Mouse (Mus musculus) ES-E14 (cell line): Measurements from ENCODE around the gene Plekhf1. TPM values are rescaled to one million over a fixed set of nuclear protein-coding genes. Genes with fewer than 3 reads are reported as not detected.

Source experiments
- DNase-seq: peaks from one replicate; pipeline ENCODE4 v3.0.0-alpha.2; 2013; ENCODE audit warnings: low read depth, low spot score
- H3K27ac ChIP-seq: 2 replicates; pipeline ENCODE4 v1.5.1; 2012; ENCODE audit warnings: low read depth, mild to moderate bottlenecking, low read length, moderate library complexity, mixed read lengths; ENCODE audit not compliant: poor library complexity, insufficient read depth, severe bottlenecking
- H3K36me3 ChIP-seq: 2 replicates; pipeline ENCODE4 v1.6.1; 2012; ENCODE audit warnings: mild to moderate bottlenecking, low read length, moderate library complexity, mixed read lengths; ENCODE audit not compliant: control insufficient read depth, poor library complexity, insufficient read depth, severe bottlenecking
- H3K4me1 ChIP-seq, 2 experiments: fragments of 150-350 bp in 1 of 2; sonication (generic) in 1 of 2; 2 replicates each; pipeline ENCODE4 v1.6.1; 2012; ENCODE audit warnings: low read length in 2 of 2, mild to moderate bottlenecking in 1 of 2, mixed read lengths in 1 of 2; ENCODE audit not compliant: control insufficient read depth in 2 of 2, insufficient read depth in 2 of 2, poor library complexity in 1 of 2
- H3K4me3 ChIP-seq, 2 experiments: fragments of 150-350 bp in 1 of 2; sonication (generic) in 1 of 2; 2 replicates each; pipeline ENCODE4 v1.5.1; 2012; ENCODE audit warnings: low read length in 2 of 2, low read depth in 1 of 2, mild to moderate bottlenecking in 1 of 2, mixed read lengths in 1 of 2; ENCODE audit not compliant: insufficient read depth in 1 of 2, poor library complexity in 1 of 2, severe bottlenecking in 1 of 2
- H3K9ac ChIP-seq: 2 replicates; pipeline ENCODE4 v1.6.1; 2012; ENCODE audit warnings: low read depth, mild to moderate bottlenecking, low read length, mixed read lengths; ENCODE audit not compliant: poor library complexity, insufficient read depth, severe bottlenecking
- H3K9me3 ChIP-seq: fragments of 150-350 bp; sonication (generic); 2 replicates; pipeline ENCODE4 v1.6.1; 2012; ENCODE audit warnings: low read depth, mild to moderate bottlenecking, low read length; ENCODE audit not compliant: control insufficient read depth, insufficient read depth
- CHD2 ChIP-seq: IDR thresholded peaks from 2 replicates; pipeline ENCODE4 v1.6.1; 2014; ENCODE audit warnings: mild to moderate bottlenecking, low read depth, low read length, inconsistent platforms
- HCFC1 ChIP-seq: IDR thresholded peaks from 2 replicates; pipeline ENCODE4 v1.6.1; 2012; ENCODE audit warnings: low read length, inconsistent platforms, borderline replicate concordance; ENCODE audit not compliant: insufficient read depth
- MAFK ChIP-seq: IDR thresholded peaks from 2 replicates; pipeline ENCODE4 v1.6.1; 2014; ENCODE audit warnings: mild to moderate bottlenecking, low read depth, low read length, inconsistent platforms; ENCODE audit not compliant: insufficient read depth
- ZC3H11A ChIP-seq: IDR thresholded peaks from 2 replicates; pipeline ENCODE4 v1.6.1; 2012; ENCODE audit warnings: low read depth, mild to moderate bottlenecking, inconsistent platforms, low read length, borderline replicate concordance
- ZNF384 ChIP-seq: IDR thresholded peaks from 2 replicates; pipeline ENCODE4 v1.6.1; 2012; ENCODE audit warnings: low read depth, low read length, inconsistent platforms
- in situ Hi-C, 2 experiments: fragments of 600-800 bp; cut with MboI; formaldehyde crosslinking; loops; one replicate each; pipeline ENCODE4 v1.15.1; 2025; ENCODE audit warnings: low sequenced_read_pairs in 2 of 2, inconsistent platforms in 1 of 2; ENCODE audit not compliant: unreplicated experiment in 2 of 2
- total RNA-seq: library from RNA; depleted of rRNA; stranded (reverse); fragments of 300-350 nt; gene quantifications from 2 replicates; pipeline ENCODE4 v1.2.3, GENCODE M21; 2012

Gene Plekhf1
- total RNA-seq, 1 experiment = 4.8 TPM

GRCm38 (mm10) chr7:38204314-38204713 is 23.5 kb downstream of the Plekhf1 start:
- in situ Hi-C loops = no loop called here
- DNase-seq = no peak
- no peak overlapping the region for H3K4me3 ChIP-seq
- TF ChIP-seq ZNF384 = 0 out of 2 replicates have a peak, but pooled peaks have one; percentile 19
- no peak for TF ChIP-seq CHD2
- no peaks in the 10 kb centered on the region for H3K9me3 ChIP-seq
- H3K4me1 ChIP-seq = peaks cover 3 to 8% of the 10 kb centered on the region in 2 experiments; a peak in 2 of 4 replicates
- H3K9ac ChIP-seq = no peak overlapping the region
- no peaks in the 10 kb centered on the region for H3K36me3 ChIP-seq
- H3K27ac ChIP-seq = no peak overlapping the region

GRCm38 (mm10) chr7:38201290-38201658 is 26.5 kb downstream of the Plekhf1 start:
- no peak overlapping the region for H3K4me3 ChIP-seq
- DNase-seq = no peak
- no peak overlapping the region for H3K9ac ChIP-seq
- in situ Hi-C loops = no loop called here
- H3K36me3 ChIP-seq = no peaks in the 10 kb centered on the region
- H3K27ac ChIP-seq = no peak overlapping the region
- TF ChIP-seq ZNF384 = no peak
- no peak for TF ChIP-seq MAFK
- no peak for TF ChIP-seq ZC3H11A
- TF ChIP-seq HCFC1 = no peak
- TF ChIP-seq CHD2 = no peak
- no peaks in the 10 kb centered on the region for H3K9me3 ChIP-seq
- H3K4me1 ChIP-seq = peaks cover 3 to 7% of the 10 kb centered on the region in 2 experiments; a peak in 2 of 4 replicates

GRCm38 (mm10) chr7:38200606-38201289 is 27.1 kb downstream of the Plekhf1 start:
- no peaks in the 10 kb centered on the region for H3K36me3 ChIP-seq
- 0 out of 4 replicates have a peak overlapping the region, but pooled peaks of 1 of the 2 experiments have one; percentile 8 for H3K4me3 ChIP-seq
- in situ Hi-C loops = no loop called here
- H3K27ac ChIP-seq = no peak overlapping the region
- DNase-seq = peak; percentile 79
- TF ChIP-seq ZC3H11A (no peak), HCFC1 (peak; percentile 53; the same call in 1 of the 2 replicates), ZNF384 (peak; percentile 68; the same call in 1 of the 2 replicates)
- peak overlapping the region; percentile 15; the same call in 1 of the 2 replicates for H3K9ac ChIP-seq
- H3K4me1 ChIP-seq = peaks cover under 1 to 5% of the 10 kb centered on the region in 2 experiments; a peak in 2 of 4 replicates
- no peaks in the 10 kb centered on the region for H3K9me3 ChIP-seq

- no peak for DNase-seq
- Histone ChIP-seq H3K36me3 (no peaks in the 10 kb centered on the region), H3K4me3 (no peak overlapping the region), H3K27ac (no peak overlapping the region), H3K4me1 (peaks cover 0 to 3% of the 10 kb centered on the region in 2 experiments; a peak in 1 of 4 replicates), H3K9ac (no peak overlapping the region), H3K9me3 (no peaks in the 10 kb centered on the region)
- in situ Hi-C loops = loop anchor here in 1 of 2 experiments (10.0 kb wide), 1 partner anchor 65 kb away; no protein-coding TSS in a partner anchor
- TF ChIP-seq ZNF384 (no peak), HCFC1 (no peak), ZC3H11A (no peak), CHD2 (no peak), MAFK (no peak)
Observed at GRCm38 (mm10) chr7:38199907-38200605, 27.8 kb downstream of the Plekhf1 start.
